Mouse (Mus musculus): ENCODE measurements around the gene Stk32c. TPM values are rescaled to one million over a fixed set of nuclear protein-coding genes. Genes with fewer than 3 reads are reported as not detected.

Stk32c gene
- total RNA-seq, 1 experiment, result 0.89 TPM

- Histone ChIP-seq H3K9ac (ENCODE audit: insufficient read depth, low read depth, low read length, poor library complexity, severe bottlenecking) (peak overlapping the region; percentile 23; the same call in 1 of the 2 replicates), H3K4me3 (ENCODE audit: insufficient read depth in 1 of 2, low read depth in 1 of 2, low read length in 2 of 2, poor library complexity in 1 of 2, severe bottlenecking in 1 of 2) (peak overlapping the region; percentile 69 to 71), H3K27ac (ENCODE audit: insufficient read depth, low read depth, low read length, poor library complexity, severe bottlenecking) (no peak overlapping the region), H3K4me1 (ENCODE audit: control insufficient read depth in 2 of 2, insufficient read depth in 2 of 2, low read length in 2 of 2, poor library complexity in 1 of 2) (no peaks in the 10 kb centered on the region), H3K36me3 (ENCODE audit: control insufficient read depth, insufficient read depth, low read length, poor library complexity, severe bottlenecking) (no peaks in the 10 kb centered on the region), H3K9me3 (ENCODE audit: control insufficient read depth, insufficient read depth, low read depth, low read length) (no peaks in the 10 kb centered on the region)
- DNase-seq (ENCODE audit: low read depth, low spot score), result peak; percentile 34
- TF ChIP-seq MAFK (IDR thresholded peaks at IDR 0.05; ENCODE audit: insufficient read depth, low read depth, low read length), result no peak
- no peak for TF ChIP-seq ZC3H11A (IDR thresholded peaks at IDR 0.05; ENCODE audit: borderline replicate concordance, low read depth, low read length)
- no peak for TF ChIP-seq ZNF384 (IDR thresholded peaks at IDR 0.05; ENCODE audit: low read depth, low read length)
- TF ChIP-seq HCFC1 (IDR thresholded peaks at IDR 0.05; ENCODE audit: borderline replicate concordance, insufficient read depth, low read length), result no peak
- in situ Hi-C loops (cut with MboI; ENCODE audit: low sequenced_read_pairs in 2 of 2, unreplicated experiment in 2 of 2), result no loop called here
Measured at GRCm38 (mm10) chr7:139188634-139189207, 24.4 kb downstream of the Stk32c start.

GRCm38 (mm10) chr7:139187771-139188633 is 25.1 kb downstream of the Stk32c start:
- H3K36me3 ChIP-seq (ENCODE audit: control insufficient read depth, insufficient read depth, low read length, poor library complexity, severe bottlenecking), result no peaks in the 10 kb centered on the region
- in situ Hi-C loops (cut with MboI; ENCODE audit: low sequenced_read_pairs in 2 of 2, unreplicated experiment in 2 of 2), result no loop called here
- H3K4me1 ChIP-seq (ENCODE audit: control insufficient read depth in 2 of 2, insufficient read depth in 2 of 2, low read length in 2 of 2, poor library complexity in 1 of 2), result no peaks in the 10 kb centered on the region
- TF ChIP-seq HCFC1 (IDR thresholded peaks at IDR 0.05; ENCODE audit: borderline replicate concordance, insufficient read depth, low read length) (no peak), ZNF384 (IDR thresholded peaks at IDR 0.05; ENCODE audit: low read depth, low read length) (no peak), ZC3H11A (IDR thresholded peaks at IDR 0.05; ENCODE audit: borderline replicate concordance, low read depth, low read length) (no peak)
- DNase-seq (ENCODE audit: low read depth, low spot score), result peak; percentile 48
- no peak overlapping the region for H3K27ac ChIP-seq (ENCODE audit: insufficient read depth, low read depth, low read length, poor library complexity, severe bottlenecking)
- peak overlapping the region; percentile 69 to 71 for H3K4me3 ChIP-seq (ENCODE audit: insufficient read depth in 1 of 2, low read depth in 1 of 2, low read length in 2 of 2, poor library complexity in 1 of 2, severe bottlenecking in 1 of 2)
- no peaks in the 10 kb centered on the region for H3K9me3 ChIP-seq (ENCODE audit: control insufficient read depth, insufficient read depth, low read depth, low read length)
- peak overlapping the region; percentile 48 for H3K9ac ChIP-seq (ENCODE audit: insufficient read depth, low read depth, low read length, poor library complexity, severe bottlenecking)

- no peaks in the 10 kb centered on the region for H3K9me3 ChIP-seq (ENCODE audit: control insufficient read depth, insufficient read depth, low read depth, low read length)
- in situ Hi-C loops (cut with MboI; ENCODE audit: low sequenced_read_pairs in 2 of 2, unreplicated experiment in 2 of 2), result no loop called here
- H3K27ac ChIP-seq (ENCODE audit: insufficient read depth, low read depth, low read length, poor library complexity, severe bottlenecking), result no peak overlapping the region
- H3K4me1 ChIP-seq (ENCODE audit: control insufficient read depth in 2 of 2, insufficient read depth in 2 of 2, low read length in 2 of 2, poor library complexity in 1 of 2), result no peaks in the 10 kb centered on the region
- no peak overlapping the region for H3K9ac ChIP-seq (ENCODE audit: insufficient read depth, low read depth, low read length, poor library complexity, severe bottlenecking)
- no peak for TF ChIP-seq MAFK (IDR thresholded peaks at IDR 0.05; ENCODE audit: insufficient read depth, low read depth, low read length)
- no peaks in the 10 kb centered on the region for H3K36me3 ChIP-seq (ENCODE audit: control insufficient read depth, insufficient read depth, low read length, poor library complexity, severe bottlenecking)
- H3K4me3 ChIP-seq (ENCODE audit: insufficient read depth in 1 of 2, low read depth in 1 of 2, low read length in 2 of 2, poor library complexity in 1 of 2, severe bottlenecking in 1 of 2), result peak overlapping the region; percentile 69 to 71; a peak in 2 of 4 replicates
- no peak for DNase-seq (ENCODE audit: low read depth, low spot score)
Measured at GRCm38 (mm10) chr7:139187277-139187676, 25.8 kb downstream of the Stk32c start.

- H3K4me1 ChIP-seq (ENCODE audit: control insufficient read depth in 2 of 2, insufficient read depth in 2 of 2, low read length in 2 of 2, poor library complexity in 1 of 2), result no peaks in the 10 kb centered on the region
- no peak overlapping the region for H3K27ac ChIP-seq (ENCODE audit: insufficient read depth, low read depth, low read length, poor library complexity, severe bottlenecking)
- no peak for TF ChIP-seq HCFC1 (IDR thresholded peaks at IDR 0.05; ENCODE audit: borderline replicate concordance, insufficient read depth, low read length)
- no peak for TF ChIP-seq MAFK (IDR thresholded peaks at IDR 0.05; ENCODE audit: insufficient read depth, low read depth, low read length)
- TF ChIP-seq ZNF384 (IDR thresholded peaks at IDR 0.05; ENCODE audit: low read depth, low read length), result no peak
- no peak for TF ChIP-seq ZC3H11A (IDR thresholded peaks at IDR 0.05; ENCODE audit: borderline replicate concordance, low read depth, low read length)
- TF ChIP-seq CHD2 (IDR thresholded peaks at IDR 0.05; ENCODE audit: low read depth, low read length), result no peak
- DNase-seq (ENCODE audit: low read depth, low spot score), result no peak
- H3K36me3 ChIP-seq (ENCODE audit: control insufficient read depth, insufficient read depth, low read length, poor library complexity, severe bottlenecking), result no peaks in the 10 kb centered on the region
- no peak overlapping the region for H3K4me3 ChIP-seq (ENCODE audit: insufficient read depth in 1 of 2, low read depth in 1 of 2, low read length in 2 of 2, poor library complexity in 1 of 2, severe bottlenecking in 1 of 2)
- no peaks in the 10 kb centered on the region for H3K9me3 ChIP-seq (ENCODE audit: control insufficient read depth, insufficient read depth, low read depth, low read length)
- no peak overlapping the region for H3K9ac ChIP-seq (ENCODE audit: insufficient read depth, low read depth, low read length, poor library complexity, severe bottlenecking)
- in situ Hi-C loops (cut with MboI; ENCODE audit: low sequenced_read_pairs in 2 of 2, unreplicated experiment in 2 of 2), result no loop called here
Measured at GRCm38 (mm10) chr7:139186436-139186835, 26.7 kb downstream of the Stk32c start.

Measured in ES-E14 (cell line).